Mouse (Mus musculus) ovary, postnatal 36 days (tissue): ENCODE data around the gene Hspbap1.
A peak's percentile ranks its signal among the peaks of the same experiment; 100 is the strongest.

Experiments used
- DNase-seq: peaks from one replicate; pipeline ENCODE4 v3.0.0; 2022; ENCODE audit warnings: low spot score, mixed read lengths

Gene Hspbap1

GRCm38 (mm10) chr16:35769878-35770657 is at the start of gene Hspbap1:
Gene Hspbap1 (plus strand): TSS chr16:35770375.
- DNase-seq = peak; percentile 90

DNA sequence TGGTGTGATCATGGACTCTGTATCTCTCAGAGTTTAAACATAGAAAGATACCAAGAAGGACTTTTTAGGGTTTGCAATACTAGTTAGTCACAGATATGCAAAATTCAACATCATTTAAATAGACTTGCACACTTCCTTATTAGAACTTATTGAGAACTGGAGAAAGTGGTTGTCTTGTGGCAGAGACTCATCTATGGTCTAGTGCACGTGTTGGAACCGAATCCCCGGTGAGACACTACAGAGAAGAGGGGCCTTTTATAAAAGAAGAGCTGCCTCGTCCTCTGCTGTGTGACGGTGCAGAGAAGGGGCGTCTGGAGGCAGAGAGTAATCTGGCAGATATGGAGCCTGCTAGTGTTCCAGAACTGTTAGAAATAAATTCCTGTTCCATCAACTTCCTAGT is 45.6 kb upstream of the Hspbap1 start:
- DNase-seq = no peak

DNA sequence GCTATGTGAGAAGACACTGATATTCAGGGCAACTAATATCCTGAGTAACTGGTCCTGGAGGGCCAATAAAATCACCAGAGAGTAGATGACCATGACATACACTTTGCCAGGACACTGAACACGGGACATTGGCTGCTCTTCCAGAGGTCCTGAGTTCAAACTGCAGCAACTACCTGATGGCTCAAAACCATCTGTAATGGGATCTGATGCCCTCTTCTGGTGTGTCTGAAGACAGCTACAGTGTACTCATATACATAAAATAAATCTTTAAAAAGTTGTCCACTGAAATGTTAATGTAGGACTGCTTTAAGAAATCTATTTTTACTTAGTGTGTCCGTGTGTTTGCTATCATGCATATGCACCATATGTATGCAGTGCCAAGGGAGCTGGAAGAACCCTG is 43.6 kb upstream of the Hspbap1 start:
- DNase-seq = no peak

DNA sequence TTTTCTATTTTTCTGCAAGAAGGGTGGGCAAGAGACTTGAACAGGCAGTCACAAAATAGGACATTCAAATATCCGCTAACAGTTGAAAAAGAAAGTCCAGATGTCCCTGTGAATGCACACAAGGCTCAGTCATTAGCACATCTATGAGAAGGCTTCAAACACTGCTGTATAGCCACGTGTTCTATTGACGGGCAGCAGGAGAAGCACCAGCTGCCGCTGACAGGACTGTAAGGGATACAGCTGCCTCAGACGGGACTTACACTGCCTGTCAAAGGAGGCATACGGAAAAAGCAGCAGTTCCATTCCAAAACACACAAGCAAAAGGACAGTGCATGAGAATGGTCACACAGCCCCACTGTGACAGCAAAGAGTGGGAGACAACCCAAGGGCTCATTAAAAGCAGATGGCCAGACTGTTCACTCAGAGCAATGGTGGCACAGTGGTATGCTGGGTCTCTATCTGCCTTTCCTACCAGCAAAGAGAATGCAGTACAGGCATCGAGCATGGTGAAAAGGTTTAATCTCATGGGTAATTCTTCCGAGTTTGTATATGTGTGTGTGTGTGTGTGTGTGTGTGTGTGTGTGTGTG is 40.9 kb upstream of the Hspbap1 start:
- DNase-seq = no peak

- no peak for DNase-seq
Measured at GRCm38 (mm10) chr16:35732096-35732495, 38.1 kb upstream of the Hspbap1 start.

- peak; percentile 65 for DNase-seq
Measured at GRCm38 (mm10) chr16:35734038-35734437, 36.1 kb upstream of the Hspbap1 start.

- no peak for DNase-seq
Measured at GRCm38 (mm10) chr16:35738096-35738767, 31.9 kb upstream of the Hspbap1 start.

- DNase-seq = no peak
Measured at GRCm38 (mm10) chr16:35739548-35739947, 30.6 kb upstream of the Hspbap1 start.

DNA sequence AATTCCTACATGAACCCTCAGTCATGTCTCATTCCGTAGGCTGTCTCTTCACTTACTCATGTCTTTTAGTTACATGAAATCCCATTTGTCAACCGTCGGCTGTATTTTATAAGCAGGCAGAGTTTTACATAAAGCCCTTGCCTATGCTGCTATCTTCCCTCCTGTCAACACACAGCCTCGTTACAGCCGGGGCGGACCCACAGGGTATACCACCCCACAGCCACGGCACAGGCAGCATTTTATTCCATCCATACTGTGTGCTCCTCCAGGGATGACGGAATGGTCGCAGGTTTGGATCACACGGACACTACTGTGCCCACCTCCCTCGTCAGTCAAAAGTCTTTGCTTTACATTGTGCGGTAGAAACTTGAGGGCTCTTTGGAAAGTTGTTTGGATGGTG is 29.8 kb upstream of the Hspbap1 start:
- no peak for DNase-seq

DNA sequence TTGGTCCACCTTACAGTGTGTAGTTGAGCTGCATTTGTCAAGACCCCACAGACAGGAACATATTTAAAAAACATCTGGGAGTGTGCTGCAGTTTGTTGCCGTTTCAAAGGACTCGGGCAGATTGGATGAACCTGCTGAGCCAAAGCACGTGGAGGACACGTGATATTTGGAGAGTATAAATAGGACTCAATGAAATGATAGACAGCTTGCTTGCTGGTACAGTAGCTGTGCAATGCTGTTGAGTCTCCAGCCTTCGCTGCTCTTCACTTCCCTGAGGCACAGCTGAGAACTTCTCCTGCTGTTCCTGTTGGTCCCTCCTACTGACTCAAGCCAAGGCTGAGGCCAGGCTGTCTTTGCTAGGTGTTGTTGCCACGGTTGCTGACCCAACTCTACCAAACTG is 29.2 kb upstream of the Hspbap1 start:
- DNase-seq = no peak

DNA sequence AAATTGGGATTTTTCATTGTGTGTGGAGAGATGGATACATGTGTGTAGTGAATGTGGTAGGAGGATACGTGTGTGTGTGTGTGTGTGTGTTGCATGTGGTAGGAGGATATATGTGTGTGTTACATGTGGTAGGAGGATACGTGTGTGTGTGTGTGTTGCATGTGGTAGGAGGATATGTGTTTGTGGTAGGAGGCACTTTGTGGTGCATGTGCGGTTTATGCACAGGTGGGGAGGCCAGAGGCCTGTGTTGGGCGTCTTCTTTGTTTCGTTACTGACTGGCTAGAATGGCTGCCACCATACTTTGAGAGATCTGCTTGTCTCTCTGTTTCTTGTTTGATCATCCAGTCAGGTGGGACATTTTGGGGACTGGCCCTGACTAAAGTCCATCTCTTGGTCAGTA is 28.6 kb upstream of the Hspbap1 start:
- DNase-seq = no peak

- DNase-seq = no peak
Measured at GRCm38 (mm10) chr16:35742251-35742937, 27.8 kb upstream of the Hspbap1 start.

GRCm38 (mm10) chr16:35747417-35748236 is 22.5 kb upstream of the Hspbap1 start:
- no peak for DNase-seq

DNA sequence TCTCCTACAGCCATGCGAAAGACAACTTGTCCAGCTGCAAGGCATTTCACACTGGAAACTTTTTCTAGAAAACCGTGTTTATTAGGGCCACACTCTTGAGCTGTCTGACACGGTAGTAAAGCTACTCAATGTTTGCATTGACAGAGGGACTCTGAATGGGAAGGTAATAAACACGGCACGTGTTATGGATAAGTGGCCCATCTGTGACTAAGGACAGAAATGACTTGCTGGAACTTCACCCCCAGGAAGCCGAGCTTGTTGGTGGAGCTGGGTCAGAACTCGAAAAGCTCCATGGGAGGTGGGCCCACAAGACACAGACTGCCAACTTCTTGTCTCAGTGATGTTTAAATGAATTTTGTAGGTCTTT is 22.0 kb upstream of the Hspbap1 start:
- DNase-seq = no peak

DNA sequence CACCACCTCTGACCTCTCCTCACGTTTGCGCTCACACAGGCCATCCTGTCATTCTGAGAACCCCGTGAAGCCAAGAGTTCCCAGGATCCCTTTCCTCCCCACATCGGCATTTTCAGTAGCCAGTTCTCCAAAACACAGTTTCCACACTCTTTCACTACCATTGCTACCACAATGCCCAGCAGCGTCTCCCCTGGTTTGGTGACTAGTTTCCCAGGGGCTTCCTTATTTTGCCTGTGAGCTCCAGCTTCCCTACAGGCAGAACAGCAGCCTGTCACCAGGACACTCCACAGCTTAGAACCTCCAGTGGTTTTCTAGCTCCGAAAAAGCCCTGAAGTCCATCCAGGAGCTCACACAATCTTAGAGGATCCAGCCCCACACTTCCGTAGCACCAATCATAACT is 20.8 kb upstream of the Hspbap1 start:
- no peak for DNase-seq

GRCm38 (mm10) chr16:35751841-35752240 is 18.3 kb upstream of the Hspbap1 start:
- DNase-seq = no peak

- DNase-seq = no peak
Measured at GRCm38 (mm10) chr16:35753926-35754325, 16.2 kb upstream of the Hspbap1 start.

- DNase-seq = no peak
Measured at GRCm38 (mm10) chr16:35755502-35756334, 14.5 kb upstream of the Hspbap1 start.

DNA sequence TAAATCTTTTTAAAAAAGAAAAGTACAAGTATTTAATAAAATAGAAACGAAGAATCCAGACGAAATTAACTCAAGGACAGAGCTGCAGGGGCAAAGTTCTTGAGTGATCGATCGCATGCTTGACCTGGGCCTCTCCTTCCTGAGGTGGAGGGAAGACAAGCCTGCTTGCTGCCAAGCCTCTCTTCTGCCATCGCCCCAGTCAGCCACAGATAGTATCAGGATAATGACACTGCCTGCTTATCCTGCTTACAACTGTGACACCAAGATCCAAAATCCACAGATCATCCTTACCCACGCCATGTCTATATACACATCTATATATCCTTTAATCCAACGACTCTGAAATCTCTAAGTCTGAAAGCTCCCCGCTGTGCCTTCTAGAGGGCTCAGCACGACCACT is 13.5 kb upstream of the Hspbap1 start:
- DNase-seq = no peak

GRCm38 (mm10) chr16:35759401-35759800 is 10.8 kb upstream of the Hspbap1 start:
- DNase-seq = no peak
